15 mouse cellular contexts compared by ENCODE assay signal in genomic region chr6:146732676-146733075, GRCm38 (mm10). TPM values are rescaled to one million over a fixed set of nuclear protein-coding genes. Genes with fewer than 3 reads are reported as not detected.
DNase-seq lines count a peak whose midpoint lies in the region; ATAC-seq lines count a peak whose summit lies in the region.
"Had no signal": no experiment of that assay in that cellular context is flagged by ENCODE, and none has a peak within 500 bp of the region (broad histone marks: within the 10 kb centered on the region; RNA-seq: fewer than 3 reads in every experiment).

No protein-coding gene starts in this region.

- no peaks in the 10 kb centered on the region for H3K36me3 ChIP-seq in heart, embryonic 12.5 days
- no peaks in the 10 kb centered on the region for H3K36me3 ChIP-seq in liver, embryonic 11.5 days (ENCODE audit: control insufficient read depth, insufficient read depth, low read length)
- H3K36me3 ChIP-seq in liver, embryonic 12.5 days, result no peaks in the 10 kb centered on the region
- no peaks in the 10 kb centered on the region for H3K36me3 ChIP-seq in intestine, embryonic 15.5 days
- H3K36me3 ChIP-seq in neural tube, embryonic 15.5 days, result no peaks in the 10 kb centered on the region
- H3K36me3 ChIP-seq: embryonic facial prominence, embryonic 10.5 days; midbrain, embryonic 10.5 days had no signal

- no peaks in the 10 kb centered on the region for H3K9me3 ChIP-seq in heart, embryonic 12.5 days (replicated peaks)
- H3K9me3 ChIP-seq in liver, embryonic 11.5 days (ENCODE audit: control insufficient read depth, low read length), result no peaks in the 10 kb centered on the region
- no peaks in the 10 kb centered on the region for H3K9me3 ChIP-seq in liver, embryonic 12.5 days (replicated peaks)
- H3K9me3 ChIP-seq in intestine, embryonic 15.5 days, result no peaks in the 10 kb centered on the region
- H3K9me3 ChIP-seq in neural tube, embryonic 15.5 days (replicated peaks), result no peaks in the 10 kb centered on the region
- H3K9me3 ChIP-seq: embryonic facial prominence, embryonic 10.5 days; G1E; midbrain, embryonic 10.5 days had no signal

- WGBS in heart, embryonic 12.5 days, result 39% methylated on average over 1 of the region's 1 CpGs
- WGBS in liver, embryonic 11.5 days, result 58% methylated on average over 1 of the region's 1 CpGs
- 37% methylated on average over 1 of the region's 1 CpGs for WGBS in liver, embryonic 12.5 days (ENCODE audit: insufficient replicate concordance)
- 32% methylated on average over 1 of the region's 1 CpGs for WGBS in intestine, embryonic 15.5 days
- WGBS in neural tube, embryonic 15.5 days, result 9% methylated on average over 1 of the region's 1 CpGs

- H3K27me3 ChIP-seq in heart, embryonic 12.5 days (replicated peaks), result no peaks in the 10 kb centered on the region
- H3K27me3 ChIP-seq in liver, embryonic 11.5 days (replicated peaks; ENCODE audit: control insufficient read depth, insufficient read depth, low read length), result no peaks in the 10 kb centered on the region
- H3K27me3 ChIP-seq in liver, embryonic 12.5 days (replicated peaks), result no peaks in the 10 kb centered on the region
- H3K27me3 ChIP-seq in intestine, embryonic 15.5 days (replicated peaks), result no peaks in the 10 kb centered on the region
- H3K27me3 ChIP-seq in neural tube, embryonic 15.5 days (replicated peaks), result no peaks in the 10 kb centered on the region

- no peak for DNase-seq in heart, adult 18-20 months
- peak; percentile 15 for DNase-seq in liver, embryonic 11.5 days (ENCODE audit: low spot score)
- DNase-seq in spleen, postnatal 10 days (ENCODE audit: low spot score in 2 of 2), result no peak
- no peak for DNase-seq in urinary bladder, postnatal 4 days (ENCODE audit: low spot score in 2 of 2)
- DNase-seq: liver; thymus, postnatal 14 days had no signal

- ATAC-seq in heart, embryonic 12.5 days (ENCODE audit: insufficient number of reproducible peaks, low FRiP score), result no peak
- no peak for ATAC-seq in liver, embryonic 11.5 days (replicated peaks; ENCODE audit: low FRiP score)
- no peak for ATAC-seq in liver, embryonic 12.5 days
- ATAC-seq in intestine, embryonic 15.5 days, result peak; percentile 72
- ATAC-seq in neural tube, embryonic 15.5 days (ENCODE audit: low FRiP score), result no peak

- peak overlapping the region; percentile 35 for H3K27ac ChIP-seq in heart, embryonic 12.5 days (ENCODE audit: poor library complexity, severe bottlenecking)
- no peak overlapping the region for H3K27ac ChIP-seq in liver, embryonic 11.5 days (ENCODE audit: low read depth, low read length)
- no peak overlapping the region for H3K27ac ChIP-seq in liver, embryonic 12.5 days
- no peak overlapping the region for H3K27ac ChIP-seq in intestine, embryonic 15.5 days
- H3K27ac ChIP-seq in neural tube, embryonic 15.5 days (replicated peaks), result peak overlapping the region; percentile 37; the same call in 1 of the 2 replicates
- H3K27ac ChIP-seq: embryonic facial prominence, embryonic 10.5 days; layer of hippocampus, adult 2 months; midbrain, embryonic 10.5 days had no signal

- H3K9ac ChIP-seq in heart, embryonic 12.5 days, result no peak overlapping the region
- no peak overlapping the region for H3K9ac ChIP-seq in liver, embryonic 11.5 days (ENCODE audit: low read depth, low read length)
- H3K9ac ChIP-seq in liver, embryonic 12.5 days, result no peak overlapping the region
- H3K9ac ChIP-seq in intestine, embryonic 15.5 days, result no peak overlapping the region
- H3K9ac ChIP-seq in neural tube, embryonic 15.5 days (replicated peaks), result no peak overlapping the region

- H3K4me1 ChIP-seq in heart, embryonic 12.5 days (replicated peaks), result peaks cover 62% of the 10 kb centered on the region
- peaks cover 11% of the 10 kb centered on the region; the same call in 1 of the 2 replicates for H3K4me1 ChIP-seq in liver, embryonic 11.5 days (replicated peaks; ENCODE audit: control insufficient read depth, insufficient read depth, low read length)
- H3K4me1 ChIP-seq in liver, embryonic 12.5 days, result peaks cover 22% of the 10 kb centered on the region
- peaks cover 11% of the 10 kb centered on the region for H3K4me1 ChIP-seq in intestine, embryonic 15.5 days (replicated peaks)
- H3K4me1 ChIP-seq in neural tube, embryonic 15.5 days, result peaks cover 16% of the 10 kb centered on the region

- no peak overlapping the region for H3K4me3 ChIP-seq in heart, embryonic 12.5 days
- no peak overlapping the region for H3K4me3 ChIP-seq in liver, embryonic 11.5 days (ENCODE audit: low read depth, low read length)
- H3K4me3 ChIP-seq in liver, embryonic 12.5 days, result no peak overlapping the region
- H3K4me3 ChIP-seq in intestine, embryonic 15.5 days (replicated peaks), result no peak overlapping the region
- H3K4me3 ChIP-seq in neural tube, embryonic 15.5 days (replicated peaks), result no peak overlapping the region
- H3K4me3 ChIP-seq: embryonic facial prominence, embryonic 10.5 days; layer of hippocampus, adult 2 months; midbrain, embryonic 10.5 days; myocyte had no signal

- no peak overlapping the region for H3K4me2 ChIP-seq in heart, embryonic 12.5 days
- no peak overlapping the region for H3K4me2 ChIP-seq in liver, embryonic 11.5 days
- no peak overlapping the region for H3K4me2 ChIP-seq in liver, embryonic 12.5 days
- no peak overlapping the region for H3K4me2 ChIP-seq in intestine, embryonic 15.5 days (replicated peaks)
- no peak overlapping the region for H3K4me2 ChIP-seq in neural tube, embryonic 15.5 days

RNA-seq across cellular contexts. Expression of gene Stk38l, which starts 7.9 kb away (rescaled TPM):
- polyA plus RNA-seq in heart, embryonic 12.5 days (2016; fragmentation: Nextera tagmentation; extraction: Ambion mirVana), result 50.6 and 52.7 TPM in 2 replicates
- total RNA-seq in heart, adult 18-20 months (2021), result 10 to 100 TPM; 12.8 to 13.7 TPM
- 8.5 and 10.8 TPM in 2 replicates for polyA plus RNA-seq in liver, embryonic 11.5 days (2014; fragmentation: Nextera tagmentation; extraction: Ambion mirVana)
- 6.7 and 6.8 TPM in 2 replicates for polyA plus RNA-seq in liver, embryonic 12.5 days (2016; fragmentation: Nextera tagmentation; extraction: Ambion mirVana)
- 18.0 and 18.8 TPM in 2 replicates for polyA plus RNA-seq in intestine, embryonic 15.5 days (2015; fragmentation: Nextera tagmentation; extraction: Ambion mirVana)
- polyA plus RNA-seq in neural tube, embryonic 15.5 days (2015; fragmentation: Nextera tagmentation; extraction: Ambion mirVana), result 12.1 and 13.2 TPM in 2 replicates

Comparison
In these comparisons a context has a peak if more than half of its experiments do, and no peak if none do; other contexts are left out.
1. H3K27ac ChIP-seq: peak in heart, embryonic 12.5 days (single experiment) and neural tube, embryonic 15.5 days (single experiment); none in liver, embryonic 11.5 days (single experiment), liver, embryonic 12.5 days (single experiment) and intestine, embryonic 15.5 days (single experiment).